Mouse (Mus musculus) Patski (cell line): ENCODE data around the gene Klf13. TPM values are rescaled to one million over a fixed set of nuclear protein-coding genes. Genes with fewer than 3 reads are reported as not detected.

Source experiments
- ATAC-seq: fragments of 100-300 bp; one replicate; pipeline ENCODE4 v1.8.0; 2021
- CTCF ChIA-PET: fragments of 350-600 bp; sonication (Branson Sonifier 250); formaldehyde crosslinking; loops from one replicate; lab custom pipeline; 2022; ENCODE audit warnings: inconsistent platforms; lab: Charles Lee
- POLR2A ChIA-PET: fragments of 350-600 bp; sonication (Branson Sonifier 250); formaldehyde crosslinking; loops from one replicate; lab custom pipeline; 2022; ENCODE audit warnings: antibody characterized with exemption, inconsistent platforms; lab: Charles Lee
- DNase-seq: peaks from one replicate; pipeline ENCODE4 v3.0.0-alpha.2; 2011; ENCODE audit warnings: low read depth, low spot score
- H3K27me3 ChIP-seq: fragments of 371-371 bp; one replicate; pipeline ENCODE4 v1.5.1; 2021
- CTCF ChIP-seq: fragments of 100-300 bp; IDR thresholded peaks from one replicate; pipeline ENCODE4 v1.5.1; 2021
- in situ Hi-C: fragments of 300-500 bp; cut with MboI; formaldehyde crosslinking; loops from 3 replicates; pipeline ENCODE4 v1.11.1; 2018; ENCODE audit warnings: low pct_unique_long_range_greater_than_20kb, mixed read lengths
- polyA plus RNA-seq: library from polyadenylated mRNA; unstranded; gene quantifications from one replicate; pipeline ENCODE4 v1.2.3, GENCODE M21; 2021

Gene Klf13
- polyA plus RNA-seq, 1 experiment from 2014 or later: 20.0 TPM

- POLR2A ChIA-PET: interaction anchor here (0.6 kb wide), 1 partner anchor 139 kb away, joined by 5 read pairs; no protein-coding TSS in a partner anchor
- ATAC-seq: no peak
- H3K27me3 ChIP-seq: no peaks in the 10 kb centered on the region
- in situ Hi-C loops: loop anchor here (10.0 kb wide), 1 partner anchor 146 kb away; no protein-coding TSS in a partner anchor
- CTCF ChIA-PET: interaction anchor here (1.2 kb wide), 1 partner anchor 17 kb away, joined by 4 read pairs; no protein-coding TSS in a partner anchor
- no peak for TF ChIP-seq CTCF
- DNase-seq: no peak
These were observed 19.6 kb downstream of the Klf13 start for GRCm38 (mm10) chr7:63918771-63919768.

GRCm38 (mm10) chr7:63917693-63918092, 21.0 kb downstream of the Klf13 start:
- no peak for DNase-seq
- in situ Hi-C loops: loop anchor here (10.0 kb wide), 1 partner anchor 147 kb away; no protein-coding TSS in a partner anchor

GRCm38 (mm10) chr7:63916268-63916907, 22.3 kb downstream of the Klf13 start, which contains the start of gene E030018B13Rik:
Gene E030018B13Rik, plus strand, starts transcription at chr7:63916857.
- ChIA-PET POLR2A (no interaction called here), CTCF (interaction anchor here (0.6 to 2.6 kb wide), 3 partner anchors 9 to 399 kb away, joined by 3 to 18 read pairs (median 3); no protein-coding TSS in a partner anchor)
- DNase-seq (no peak), ATAC-seq (no peak)
- H3K27me3 ChIP-seq: no peaks in the 10 kb centered on the region
- in situ Hi-C loops: loop anchor here (10.0 kb wide), 1 partner anchor 148 kb away; no protein-coding TSS in a partner anchor
- TF ChIP-seq CTCF: no peak

More at GRCm38 (mm10) chr7:63917693-63918092, 21.0 kb downstream of the Klf13 start:
- TF ChIP-seq CTCF: no peak
- POLR2A ChIA-PET: no interaction called here
- H3K27me3 ChIP-seq: no peaks in the 10 kb centered on the region
- CTCF ChIA-PET: interaction anchor here (1.2 kb wide), 1 partner anchor 19 kb away, joined by 4 read pairs; no protein-coding TSS in a partner anchor
- no peak for ATAC-seq

GRCm38 (mm10) chr7:63914891-63915290, 23.8 kb downstream of the Klf13 start:
- ATAC-seq (no peak), DNase-seq (no peak)
- ChIA-PET CTCF (interaction anchor here (1.0 to 2.6 kb wide), 3 partner anchors 10 to 14 kb away, joined by 3 to 18 read pairs (median 3); no protein-coding TSS in a partner anchor), POLR2A (interaction anchor here (3.0 kb wide), 1 partner anchor 10 kb away, joined by 14 read pairs; no protein-coding TSS in a partner anchor)
- in situ Hi-C loops: loop anchor here (10.0 kb wide), 1 partner anchor 150 kb away; no protein-coding TSS in a partner anchor
- no peaks in the 10 kb centered on the region for H3K27me3 ChIP-seq
- TF ChIP-seq CTCF: no peak

GRCm38 (mm10) chr7:63913724-63914692, 24.7 kb downstream of the Klf13 start:
- DNase-seq: no peak
- ChIA-PET CTCF (interaction anchor here (1.0 to 2.6 kb wide), 4 partner anchors 11 to 40 kb away, joined by 3 to 18 read pairs (median 3); no protein-coding TSS in a partner anchor), POLR2A (interaction anchor here (0.6 to 3.0 kb wide), 2 partner anchors 11 to 17 kb away, joined by 3 to 14 read pairs; no protein-coding TSS in a partner anchor)
- TF ChIP-seq CTCF: no peak
- in situ Hi-C loops: loop anchor here (10.0 kb wide), 1 partner anchor 151 kb away; no protein-coding TSS in a partner anchor
- H3K27me3 ChIP-seq: no peaks in the 10 kb centered on the region
- peak; percentile 88 for ATAC-seq

- ATAC-seq: no peak
- ChIA-PET POLR2A (interaction anchor here (3.0 kb wide), 1 partner anchor 12 kb away, joined by 14 read pairs; no protein-coding TSS in a partner anchor), CTCF (interaction anchor here (1.0 kb wide), 2 partner anchors 8 to 40 kb away, joined by 3 to 5 read pairs; no protein-coding TSS in a partner anchor)
- DNase-seq: no peak
- no peak for TF ChIP-seq CTCF
- in situ Hi-C loops: loop anchor here (10.0 kb wide), 1 partner anchor 152 kb away; no protein-coding TSS in a partner anchor
- H3K27me3 ChIP-seq: no peaks in the 10 kb centered on the region
These were observed 25.6 kb downstream of the Klf13 start for GRCm38 (mm10) chr7:63912924-63913723.

- H3K27me3 ChIP-seq: no peaks in the 10 kb centered on the region
- in situ Hi-C loops: loop anchor here (10.0 kb wide), 1 partner anchor 152 kb away; no protein-coding TSS in a partner anchor
- ChIA-PET CTCF (interaction anchor here (0.6 to 1.3 kb wide), 5 partner anchors 9 to 23 kb away, joined by 3 to 5 read pairs (median 3); no protein-coding TSS in a partner anchor), POLR2A (interaction anchor here (0.6 to 3.0 kb wide), 3 partner anchors 11 to 71 kb away, joined by 3 to 14 read pairs (median 3); no protein-coding TSS in a partner anchor)
- no peak for TF ChIP-seq CTCF
- no peak for ATAC-seq
- DNase-seq: no peak
These were observed 26.4 kb downstream of the Klf13 start for GRCm38 (mm10) chr7:63912234-63912810.
